Mouse (Mus musculus): ENCODE results near the gene Alpk1. TPM values are rescaled to one million over a fixed set of nuclear protein-coding genes. Genes with fewer than 3 reads are reported as not detected.
A peak's percentile ranks its signal among the peaks of the same experiment; 100 is the strongest.

The Alpk1 gene
- polyA plus RNA-seq, 2 experiments, result 1.5 to 3.0 TPM

GRCm38 (mm10) chr3:127632531-127632930 lies 147.8 kb downstream of the Alpk1 start:
- peak overlapping the region; percentile 66 for H3K4me2 ChIP-seq (replicated peaks; ENCODE audit: low read depth, low read length, severe bottlenecking)
- no peak for ATAC-seq (ENCODE audit: low FRiP score, low read depth)
- TF ChIP-seq POLR2A (IDR thresholded peaks at IDR 0.05; ENCODE audit: borderline replicate concordance, extremely low read depth, insufficient read depth, insufficient read length), result no peak
- no peaks in the 10 kb centered on the region for H3K36me3 ChIP-seq (ENCODE audit: control insufficient read depth, insufficient read depth, low read length)
- H3K4me3 ChIP-seq (replicated peaks; ENCODE audit: low read length), result peak overlapping the region; percentile 40
- 1% methylated on average over 25 of the region's 32 CpGs for WGBS
- H3K27me3 ChIP-seq (ENCODE audit: control insufficient read depth, insufficient read depth, low read length), result peaks cover 95% of the 10 kb centered on the region
- H3K9ac ChIP-seq (ENCODE audit: low read depth, low read length, severe bottlenecking), result no peak overlapping the region
- no peaks in the 10 kb centered on the region for H3K9me3 ChIP-seq (ENCODE audit: control insufficient read depth, low read length)
- no peak for DNase-seq (ENCODE audit: low spot score)
- H3K27ac ChIP-seq (replicated peaks; ENCODE audit: low read depth, low read length), result no peak overlapping the region
- H3K4me1 ChIP-seq (ENCODE audit: control insufficient read depth, insufficient read depth, low read length), result peaks cover 21% of the 10 kb centered on the region

DNA sequence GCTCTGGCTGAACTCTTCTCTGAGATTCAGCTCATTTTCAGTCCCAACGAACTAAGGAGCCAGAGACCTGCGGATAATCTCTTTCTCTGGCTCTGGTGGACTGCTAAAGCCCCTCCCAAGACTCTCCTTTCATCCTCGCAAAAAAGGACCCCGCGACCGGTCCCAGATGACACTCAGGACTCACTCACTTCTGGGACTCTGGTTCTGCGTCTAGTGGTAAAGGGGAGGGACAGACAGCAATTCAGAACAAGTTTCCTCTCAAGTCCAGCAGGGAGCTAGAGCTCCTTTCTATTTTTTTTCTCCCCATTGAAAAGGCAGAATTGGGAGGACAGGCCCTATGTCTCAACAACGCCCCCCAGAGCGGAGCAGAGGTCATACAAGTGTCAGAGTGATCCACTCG lies 148.7 kb downstream of the Alpk1 start:
- Histone ChIP-seq H3K36me3 (ENCODE audit: control insufficient read depth, insufficient read depth, low read length) (no peaks in the 10 kb centered on the region), H3K4me2 (replicated peaks; ENCODE audit: low read depth, low read length, severe bottlenecking) (no peak overlapping the region), H3K4me3 (replicated peaks; ENCODE audit: low read length) (no peak overlapping the region), H3K9me3 (ENCODE audit: control insufficient read depth, low read length) (no peaks in the 10 kb centered on the region), H3K27me3 (ENCODE audit: control insufficient read depth, insufficient read depth, low read length) (peaks cover 95% of the 10 kb centered on the region), H3K4me1 (ENCODE audit: control insufficient read depth, insufficient read depth, low read length) (peaks cover 21% of the 10 kb centered on the region), H3K9ac (ENCODE audit: low read depth, low read length, severe bottlenecking) (no peak overlapping the region), H3K27ac (replicated peaks; ENCODE audit: low read depth, low read length) (no peak overlapping the region)
- no peak for ATAC-seq (ENCODE audit: low FRiP score, low read depth)
- DNase-seq (ENCODE audit: low spot score), result no peak
- no peak for TF ChIP-seq POLR2A (IDR thresholded peaks at IDR 0.05; ENCODE audit: borderline replicate concordance, extremely low read depth, insufficient read depth, insufficient read length)
- WGBS, result under 1% methylated on average over 10 of the region's 10 CpGs

GRCm38 (mm10) chr3:127630735-127631372 lies 149.5 kb downstream of the Alpk1 start:
- no peak overlapping the region for H3K4me2 ChIP-seq (replicated peaks; ENCODE audit: low read depth, low read length, severe bottlenecking)
- no peak for DNase-seq (ENCODE audit: low spot score)
- no peak overlapping the region for H3K4me3 ChIP-seq (replicated peaks; ENCODE audit: low read length)
- WGBS, result 4% methylated on average over 17 of the region's 17 CpGs
- peaks cover 95% of the 10 kb centered on the region for H3K27me3 ChIP-seq (ENCODE audit: control insufficient read depth, insufficient read depth, low read length)
- no peaks in the 10 kb centered on the region for H3K36me3 ChIP-seq (ENCODE audit: control insufficient read depth, insufficient read depth, low read length)
- H3K27ac ChIP-seq (replicated peaks; ENCODE audit: low read depth, low read length), result no peak overlapping the region
- no peak for ATAC-seq (ENCODE audit: low FRiP score, low read depth)
- H3K9ac ChIP-seq (ENCODE audit: low read depth, low read length, severe bottlenecking), result no peak overlapping the region
- H3K4me1 ChIP-seq (ENCODE audit: control insufficient read depth, insufficient read depth, low read length), result peaks cover 21% of the 10 kb centered on the region
- TF ChIP-seq POLR2A (IDR thresholded peaks at IDR 0.05; ENCODE audit: borderline replicate concordance, extremely low read depth, insufficient read depth, insufficient read length), result no peak
- no peaks in the 10 kb centered on the region for H3K9me3 ChIP-seq (ENCODE audit: control insufficient read depth, low read length)

DNA sequence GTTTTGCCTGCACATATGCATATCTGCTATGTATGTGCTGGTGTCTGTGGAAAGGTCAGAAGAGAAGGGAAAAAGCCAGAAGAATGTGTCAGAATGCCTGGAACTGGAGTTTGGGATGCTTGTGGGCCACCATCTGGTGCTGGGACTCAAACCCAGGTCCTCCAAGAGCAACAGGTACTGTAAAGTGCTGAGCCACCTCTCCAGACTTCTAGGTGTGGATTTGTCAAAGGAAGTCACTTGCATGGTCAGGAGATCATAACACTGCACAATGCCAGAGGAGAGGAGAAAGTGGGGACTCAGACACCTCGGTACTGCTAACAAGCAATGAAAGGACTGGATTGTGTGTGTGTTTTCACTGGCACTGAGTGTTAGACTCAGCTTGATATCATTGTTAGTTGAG lies 150.1 kb downstream of the Alpk1 start:
- WGBS, result 3% methylated on average over 1 of the region's 1 CpGs
- no peak for TF ChIP-seq POLR2A (IDR thresholded peaks at IDR 0.05; ENCODE audit: borderline replicate concordance, extremely low read depth, insufficient read depth, insufficient read length)
- Histone ChIP-seq H3K4me2 (replicated peaks; ENCODE audit: low read depth, low read length, severe bottlenecking) (no peak overlapping the region), H3K9ac (ENCODE audit: low read depth, low read length, severe bottlenecking) (no peak overlapping the region), H3K9me3 (ENCODE audit: control insufficient read depth, low read length) (no peaks in the 10 kb centered on the region), H3K4me3 (replicated peaks; ENCODE audit: low read length) (no peak overlapping the region), H3K4me1 (ENCODE audit: control insufficient read depth, insufficient read depth, low read length) (peaks cover 26% of the 10 kb centered on the region), H3K27ac (replicated peaks; ENCODE audit: low read depth, low read length) (no peak overlapping the region), H3K36me3 (ENCODE audit: control insufficient read depth, insufficient read depth, low read length) (no peaks in the 10 kb centered on the region), H3K27me3 (ENCODE audit: control insufficient read depth, insufficient read depth, low read length) (peaks cover 96% of the 10 kb centered on the region)
- DNase-seq (ENCODE audit: low spot score), result no peak
- ATAC-seq (ENCODE audit: low FRiP score, low read depth), result no peak

DNA sequence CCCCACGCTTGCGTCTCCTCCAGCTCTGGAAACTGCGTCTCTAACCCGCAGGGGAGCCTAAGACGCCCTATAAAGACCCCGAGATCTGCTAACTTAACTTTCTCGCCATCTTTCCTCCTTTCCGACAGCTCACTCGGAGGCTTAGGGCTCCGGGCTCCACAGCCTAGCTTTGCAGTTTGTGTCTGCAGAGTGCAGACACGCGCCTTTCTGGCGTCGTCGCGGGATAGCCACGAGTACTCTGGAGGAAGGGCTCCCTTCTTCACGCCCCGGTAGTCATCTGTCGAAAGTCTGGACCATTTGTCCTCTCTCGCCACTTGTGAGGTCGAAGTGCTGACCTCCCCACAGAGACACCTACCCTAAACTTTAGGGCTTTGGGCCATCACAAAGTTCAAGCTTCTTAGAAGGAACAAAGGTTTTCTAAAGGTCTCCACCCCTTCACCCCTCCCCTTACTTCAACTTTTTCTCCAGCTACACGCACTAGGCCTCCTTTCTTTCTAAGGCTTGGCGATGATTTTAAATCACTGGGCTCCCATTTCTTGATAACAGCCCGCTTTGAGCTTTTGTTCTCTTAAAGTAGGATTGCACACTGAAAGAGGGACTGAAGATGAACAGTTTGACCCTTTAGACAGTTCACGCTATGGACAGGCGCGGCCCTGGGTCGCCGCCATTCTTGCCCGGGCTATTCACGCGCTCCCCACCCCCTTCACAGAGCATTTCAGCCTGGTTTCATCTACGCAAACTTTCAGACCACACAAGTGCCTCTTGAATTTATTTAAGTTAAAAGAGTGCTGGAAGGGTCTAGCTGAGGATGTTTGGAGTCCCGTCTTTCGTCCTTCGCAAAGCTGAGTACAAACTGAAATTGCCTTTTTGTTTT lies 151.8 kb downstream of the Alpk1 start:
- ATAC-seq (ENCODE audit: low FRiP score, low read depth) (no peak), DNase-seq (ENCODE audit: low spot score) (peak; percentile 3)
- no peaks in the 10 kb centered on the region for H3K9me3 ChIP-seq (ENCODE audit: control insufficient read depth, low read length)
- H3K4me2 ChIP-seq (replicated peaks; ENCODE audit: low read depth, low read length, severe bottlenecking), result no peak overlapping the region
- no peak overlapping the region for H3K27ac ChIP-seq (replicated peaks; ENCODE audit: low read depth, low read length)
- no peak overlapping the region for H3K9ac ChIP-seq (ENCODE audit: low read depth, low read length, severe bottlenecking)
- no peaks in the 10 kb centered on the region for H3K36me3 ChIP-seq (ENCODE audit: control insufficient read depth, insufficient read depth, low read length)
- TF ChIP-seq POLR2A (IDR thresholded peaks at IDR 0.05; ENCODE audit: borderline replicate concordance, extremely low read depth, insufficient read depth, insufficient read length), result no peak
- peaks cover 18% of the 10 kb centered on the region for H3K4me1 ChIP-seq (ENCODE audit: control insufficient read depth, insufficient read depth, low read length)
- H3K27me3 ChIP-seq (ENCODE audit: control insufficient read depth, insufficient read depth, low read length), result peaks cover 82% of the 10 kb centered on the region
- H3K4me3 ChIP-seq (replicated peaks; ENCODE audit: low read length), result no peak overlapping the region; the same call in 1 of the 2 replicates
- 1% methylated on average over 37 of the region's 37 CpGs for WGBS
